Mouse (Mus musculus) ES-Bruce4 (cell line): ENCODE results near the gene Gm45717. TPM values are rescaled to one million over a fixed set of nuclear protein-coding genes. Genes with fewer than 3 reads are reported as not detected.

Source experiments
- H3K27ac ChIP-seq: 2 replicates; pipeline ENCODE4 v1.5.1; 2012; ENCODE audit warnings: low read length, inconsistent platforms; ENCODE audit not compliant: insufficient read depth
- H3K27me3 ChIP-seq: 2 replicates; pipeline ENCODE4 v1.6.1; 2012; ENCODE audit warnings: mild to moderate bottlenecking, low read length, inconsistent platforms; ENCODE audit not compliant: control insufficient read depth, poor library complexity, insufficient read depth, severe bottlenecking
- H3K36me3 ChIP-seq: 2 replicates; pipeline ENCODE4 v1.6.1; 2012; ENCODE audit warnings: inconsistent platforms, mild to moderate bottlenecking, low read length, moderate library complexity; ENCODE audit not compliant: control insufficient read depth, poor library complexity, insufficient read depth, severe bottlenecking
- H3K4me1 ChIP-seq: one replicate; pipeline ENCODE4 v1.8.1; 2011; ENCODE audit warnings: low read length; ENCODE audit not compliant: control insufficient read depth, insufficient read depth
- H3K4me3 ChIP-seq: 2 replicates; pipeline ENCODE4 v1.5.1; 2011; ENCODE audit warnings: low read depth, mild to moderate bottlenecking, low read length
- H3K9ac ChIP-seq: 2 replicates; pipeline ENCODE4 v1.6.1; 2012; ENCODE audit warnings: low read depth, mild to moderate bottlenecking, inconsistent platforms; ENCODE audit not compliant: poor library complexity, severe bottlenecking
- H3K9me3 ChIP-seq: replicated peaks from 2 replicates; pipeline ENCODE4 v1.6.1; 2012; ENCODE audit warnings: mild to moderate bottlenecking, low read length, inconsistent platforms; ENCODE audit not compliant: control insufficient read depth, poor library complexity, insufficient read depth, severe bottlenecking
- CTCF ChIP-seq: IDR thresholded peaks from one replicate; pipeline ENCODE4 v1.8.1; 2011; ENCODE audit warnings: low read depth, low read length
- EP300 ChIP-seq: IDR thresholded peaks from 2 replicates; pipeline ENCODE4 v1.6.1; 2011; ENCODE audit warnings: low read depth, low read length; ENCODE audit not compliant: insufficient read depth
- POLR2A ChIP-seq: IDR thresholded peaks from one replicate; pipeline ENCODE4 v1.8.1; 2011; ENCODE audit warnings: low read length; ENCODE audit not compliant: insufficient read depth
- polyA plus RNA-seq: library from polyadenylated mRNA; stranded (reverse); fragments of >200 nt; gene quantifications from 2 replicates; pipeline ENCODE4 v1.2.4, GENCODE M21; 2011; ENCODE audit warnings: low read depth; ENCODE audit not compliant: missing spikeins, insufficient read depth, insufficient read length

The Gm45717 gene
- polyA plus RNA-seq, 1 experiment = 3.1 TPM

DNA sequence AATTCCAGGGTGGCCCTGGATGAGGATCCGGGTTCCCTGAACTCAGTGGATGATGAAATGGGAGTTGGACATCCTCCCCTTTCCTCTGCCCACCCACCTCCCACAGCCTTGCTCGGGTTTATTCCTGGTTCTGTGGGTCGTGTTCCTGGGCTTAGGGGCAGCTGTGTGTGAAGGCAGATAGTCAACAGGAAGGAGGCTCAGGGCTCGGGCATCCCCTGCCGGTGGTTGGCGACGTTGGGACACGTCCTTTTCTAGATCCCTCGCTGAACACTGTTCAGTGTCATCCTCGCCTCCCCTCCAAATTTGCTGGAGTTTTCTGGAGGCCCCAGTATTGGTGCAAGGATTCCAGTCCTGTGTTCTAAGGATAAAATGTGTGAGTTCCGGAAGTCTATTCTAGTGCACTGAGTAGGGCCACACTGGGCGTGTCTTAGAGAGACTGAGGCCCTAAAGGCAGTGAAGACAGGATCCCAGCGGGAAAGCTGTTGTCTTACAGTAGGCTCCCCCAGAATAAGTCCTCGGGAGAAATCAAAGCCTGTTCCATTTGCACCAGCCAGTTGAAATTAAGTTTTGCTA, 35.5 kb upstream of the Gm45717 start:
- no peak for TF ChIP-seq POLR2A
- no peak for TF ChIP-seq EP300
- no peak for TF ChIP-seq CTCF
- Histone ChIP-seq H3K27ac (0 out of 2 replicates have a peak overlapping the region, but pooled peaks have one; percentile 18), H3K9ac (no peak overlapping the region)

DNA sequence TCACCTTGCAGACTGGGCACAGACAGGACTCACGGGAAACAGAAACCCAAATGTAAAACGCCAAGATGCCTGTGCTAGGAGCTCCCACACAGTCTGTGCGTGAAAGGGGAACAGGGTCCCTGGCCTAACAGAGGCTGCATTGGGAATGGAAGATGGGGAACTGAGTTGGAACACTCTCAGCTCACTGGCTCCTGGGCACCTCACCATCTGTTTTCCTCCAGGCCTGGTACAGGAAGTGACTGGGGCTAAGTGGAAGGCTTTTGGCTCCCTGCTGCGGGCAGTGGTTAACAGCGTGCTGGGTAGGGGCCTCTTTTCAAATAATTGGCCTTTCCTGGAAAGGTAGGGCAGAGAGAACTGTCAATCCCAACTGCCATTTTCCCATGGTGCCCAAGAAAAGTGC, 34.9 kb upstream of the Gm45717 start:
- Histone ChIP-seq H3K9ac (no peak overlapping the region), H3K4me3 (no peak overlapping the region), H3K4me1 (peaks cover 13% of the 10 kb centered on the region), H3K27me3 (no peaks in the 10 kb centered on the region), H3K36me3 (no peaks in the 10 kb centered on the region), H3K9me3 (no peaks in the 10 kb centered on the region), H3K27ac (0 out of 2 replicates have a peak overlapping the region, but pooled peaks have one; percentile 18)
- TF ChIP-seq POLR2A = no peak
- no peak for TF ChIP-seq CTCF
- TF ChIP-seq EP300 = no peak

More for the DNA sequence above, 35.5 kb upstream of the Gm45717 start:
- H3K4me1 ChIP-seq = peaks cover 13% of the 10 kb centered on the region
- H3K27me3 ChIP-seq = no peaks in the 10 kb centered on the region
- H3K9me3 ChIP-seq = no peaks in the 10 kb centered on the region
- H3K36me3 ChIP-seq = no peaks in the 10 kb centered on the region
- H3K4me3 ChIP-seq = no peak overlapping the region

DNA sequence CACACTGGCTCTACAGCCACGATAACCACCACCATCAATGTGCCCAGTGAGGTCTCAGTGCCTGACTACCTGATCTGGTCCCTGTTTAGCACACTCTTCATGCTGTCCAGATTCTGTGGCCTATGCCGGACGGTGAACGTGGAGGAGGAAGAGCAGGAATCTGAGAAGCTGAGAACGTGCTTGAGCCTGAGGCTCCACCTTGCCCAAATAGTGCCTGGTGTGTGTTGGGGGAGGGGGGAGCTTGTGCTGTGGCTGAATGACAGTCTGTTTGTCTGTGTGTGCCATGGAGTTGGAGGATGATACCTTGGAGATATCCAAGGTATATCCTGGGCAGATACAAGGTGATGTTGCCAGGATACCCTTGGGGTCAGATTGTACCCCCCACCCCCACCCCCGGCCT, 34.4 kb upstream of the Gm45717 start:
- Histone ChIP-seq H3K4me1 (peaks cover 13% of the 10 kb centered on the region), H3K9ac (no peak overlapping the region), H3K27ac (peak overlapping the region; percentile 2; the same call in 1 of the 2 replicates), H3K36me3 (no peaks in the 10 kb centered on the region), H3K4me3 (peak overlapping the region; percentile 3; the same call in 1 of the 2 replicates), H3K27me3 (no peaks in the 10 kb centered on the region), H3K9me3 (no peaks in the 10 kb centered on the region)
- TF ChIP-seq CTCF (no peak), POLR2A (no peak), EP300 (no peak)

DNA sequence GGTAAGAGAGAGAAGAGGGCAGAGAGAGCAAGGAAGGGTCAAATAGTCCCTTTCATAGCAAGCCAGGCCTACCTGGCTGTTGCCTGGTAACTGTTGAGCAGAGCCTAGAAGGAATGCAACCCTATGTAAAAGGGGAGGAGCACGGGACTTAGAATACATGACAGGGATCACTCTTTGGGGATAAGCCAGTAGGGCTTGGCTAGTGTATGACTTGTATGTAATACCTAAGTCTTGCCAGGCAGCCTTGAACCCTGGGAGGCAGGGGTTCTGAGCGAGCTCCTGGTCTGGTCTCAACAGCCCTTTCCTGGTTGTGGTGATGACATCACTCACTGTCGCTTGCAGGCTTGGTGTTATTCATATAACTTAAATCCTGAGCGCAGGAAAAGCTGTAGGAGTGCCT, 33.3 kb upstream of the Gm45717 start:
- no peak overlapping the region for H3K4me3 ChIP-seq
- TF ChIP-seq EP300 (no peak), POLR2A (no peak), CTCF (no peak)
- no peaks in the 10 kb centered on the region for H3K36me3 ChIP-seq
- no peak overlapping the region; the same call in 1 of the 2 replicates for H3K9ac ChIP-seq
- H3K27me3 ChIP-seq = no peaks in the 10 kb centered on the region
- no peak overlapping the region; the same call in 1 of the 2 replicates for H3K27ac ChIP-seq
- no peaks in the 10 kb centered on the region for H3K9me3 ChIP-seq
- peaks cover 13% of the 10 kb centered on the region for H3K4me1 ChIP-seq

DNA sequence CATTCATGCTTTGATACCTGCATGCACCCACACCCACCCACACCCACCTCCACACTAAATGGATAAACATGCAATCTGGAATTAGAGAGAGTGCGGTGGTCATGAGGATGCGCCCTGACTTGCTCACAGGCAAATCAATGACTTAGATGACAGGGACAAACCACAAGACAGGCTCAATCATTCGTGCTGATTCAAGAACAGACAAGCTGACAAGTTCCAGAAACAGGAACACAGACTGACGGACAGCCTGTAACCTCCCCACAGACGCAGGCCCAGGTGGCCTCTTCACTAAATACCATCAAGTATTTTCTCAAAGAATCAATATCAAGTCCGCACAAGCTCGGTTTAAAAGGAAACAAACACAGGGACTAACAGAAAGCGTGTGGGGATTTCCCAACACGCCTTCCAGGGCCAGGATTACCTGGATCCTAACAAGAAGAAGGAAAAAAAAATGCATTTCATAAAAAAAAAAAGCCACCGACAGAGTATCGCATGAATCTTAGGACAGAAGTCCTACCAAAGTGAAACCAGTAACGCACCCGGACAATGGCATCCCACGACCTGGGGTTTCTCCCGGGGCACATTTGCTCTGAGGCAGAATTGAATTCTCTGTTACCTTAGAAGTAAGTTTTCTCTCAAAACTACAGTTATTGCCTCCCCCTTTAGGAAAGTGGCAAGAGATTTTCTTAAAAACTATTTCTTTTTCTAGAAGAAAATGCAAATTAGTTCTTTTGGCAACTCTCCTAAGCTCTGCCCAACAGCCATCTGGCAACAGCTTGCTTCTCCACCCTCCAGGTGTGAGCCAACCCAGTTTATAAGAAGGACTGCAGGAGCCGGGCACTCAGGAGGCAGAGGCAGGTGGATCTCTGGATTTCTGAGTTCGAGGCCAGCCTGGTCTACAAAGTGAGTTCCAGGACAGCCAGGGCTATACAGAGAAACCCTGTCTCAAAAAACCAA, 31.7 kb upstream of the Gm45717 start:
- H3K27ac ChIP-seq = peak overlapping the region; percentile 33; the same call in 1 of the 2 replicates
- no peaks in the 10 kb centered on the region for H3K27me3 ChIP-seq
- no peak overlapping the region for H3K4me3 ChIP-seq
- H3K4me1 ChIP-seq = peaks cover 13% of the 10 kb centered on the region
- no peaks in the 10 kb centered on the region for H3K36me3 ChIP-seq
- no peak overlapping the region for H3K9ac ChIP-seq
- no peaks in the 10 kb centered on the region for H3K9me3 ChIP-seq
- TF ChIP-seq CTCF (no peak), POLR2A (no peak), EP300 (no peak)
